Mouse (Mus musculus) 416B (cell line): ENCODE data around the gene Chrm5.
"Not testable (repeated sequence)": the region's sequence is repeated elsewhere in the genome, so short reads cannot be mapped to it uniquely, and the experiment has no call there.

Source experiments
- DNase-seq: peaks from one replicate; pipeline ENCODE4 v3.0.0; 2011; ENCODE audit warnings: low read depth

Chrm5 gene

DNA sequence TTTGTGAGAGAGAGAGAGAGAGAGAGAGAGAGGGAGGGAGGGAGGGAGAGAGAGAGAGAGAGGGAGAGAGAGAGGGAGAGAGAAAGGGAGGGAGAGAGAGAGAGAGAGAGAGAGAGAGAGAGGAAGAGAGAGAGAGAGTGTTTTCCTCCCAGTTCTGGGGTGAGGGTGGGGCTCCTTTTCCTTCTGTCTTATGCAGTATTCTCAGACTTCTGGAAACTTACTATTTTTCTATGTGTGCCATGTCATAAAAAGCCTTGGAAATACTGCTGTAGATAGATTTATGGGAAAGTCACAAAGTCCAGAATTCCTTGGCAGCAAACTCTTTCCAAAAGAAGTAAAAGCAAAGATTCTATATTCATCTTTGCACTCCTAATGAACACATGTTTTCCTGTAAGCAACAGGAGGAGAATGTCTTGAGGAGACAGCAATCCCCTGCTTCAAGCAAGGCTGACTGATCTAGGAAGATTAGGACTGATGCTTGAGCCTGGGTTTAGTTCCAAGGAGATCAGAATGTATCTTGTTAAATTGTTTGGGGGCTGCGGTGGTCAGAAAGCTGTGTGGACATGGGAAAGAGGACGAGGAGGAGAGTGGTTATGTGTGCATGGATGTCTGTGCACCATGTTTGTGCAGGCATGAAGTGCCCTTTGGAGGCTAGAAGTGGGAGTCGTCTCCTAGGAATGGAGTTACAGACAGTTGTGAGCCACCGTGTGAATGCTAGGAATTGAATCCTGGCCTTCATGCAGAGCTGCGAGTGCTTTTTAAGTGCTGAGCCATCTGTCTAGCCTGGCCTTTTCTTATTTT is 2.2 kb upstream of the Chrm5 start:
- no peak for DNase-seq

DNA sequence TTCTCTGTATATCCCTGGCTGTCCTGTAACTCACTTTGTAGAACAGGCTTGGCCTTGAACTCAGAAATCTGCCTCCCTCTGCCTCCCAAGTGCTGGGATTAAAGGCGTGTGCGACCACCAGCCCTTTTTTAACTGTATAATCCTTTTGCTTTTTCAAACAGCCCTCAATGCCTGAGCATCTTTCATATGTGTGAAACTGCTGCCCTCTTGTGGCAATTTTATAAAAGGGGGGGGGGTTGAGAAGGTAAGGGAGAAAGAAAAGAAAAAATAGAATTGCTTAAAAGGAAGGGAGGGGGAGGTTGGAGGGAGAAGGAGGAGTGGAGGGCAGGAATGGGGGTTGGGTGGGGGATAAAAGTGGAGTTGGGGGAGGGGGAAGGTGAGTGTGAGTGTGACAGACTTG is 995 bp upstream of the Chrm5 start:
- peak; percentile 73 for DNase-seq

DNA sequence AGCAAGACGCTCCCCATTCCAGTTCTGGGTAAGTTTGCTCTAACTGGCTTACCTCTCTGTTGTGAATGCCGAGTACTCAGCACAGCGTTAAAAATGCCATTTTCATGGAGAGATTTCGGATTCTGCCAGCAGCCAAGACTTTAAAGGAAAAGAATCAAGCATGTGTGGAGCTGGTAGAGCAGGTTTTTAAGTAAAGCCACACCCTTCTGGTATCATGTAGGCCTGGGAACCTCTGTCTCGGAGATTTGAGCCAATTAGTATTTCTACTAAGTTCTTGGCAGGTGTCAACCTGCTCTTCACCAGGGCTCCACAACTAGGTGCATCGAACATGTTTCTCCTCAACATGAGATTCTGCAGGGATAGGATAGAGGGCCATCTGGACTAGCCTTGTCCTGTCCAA is 4.0 kb downstream of the Chrm5 start:
- DNase-seq: no peak

DNA sequence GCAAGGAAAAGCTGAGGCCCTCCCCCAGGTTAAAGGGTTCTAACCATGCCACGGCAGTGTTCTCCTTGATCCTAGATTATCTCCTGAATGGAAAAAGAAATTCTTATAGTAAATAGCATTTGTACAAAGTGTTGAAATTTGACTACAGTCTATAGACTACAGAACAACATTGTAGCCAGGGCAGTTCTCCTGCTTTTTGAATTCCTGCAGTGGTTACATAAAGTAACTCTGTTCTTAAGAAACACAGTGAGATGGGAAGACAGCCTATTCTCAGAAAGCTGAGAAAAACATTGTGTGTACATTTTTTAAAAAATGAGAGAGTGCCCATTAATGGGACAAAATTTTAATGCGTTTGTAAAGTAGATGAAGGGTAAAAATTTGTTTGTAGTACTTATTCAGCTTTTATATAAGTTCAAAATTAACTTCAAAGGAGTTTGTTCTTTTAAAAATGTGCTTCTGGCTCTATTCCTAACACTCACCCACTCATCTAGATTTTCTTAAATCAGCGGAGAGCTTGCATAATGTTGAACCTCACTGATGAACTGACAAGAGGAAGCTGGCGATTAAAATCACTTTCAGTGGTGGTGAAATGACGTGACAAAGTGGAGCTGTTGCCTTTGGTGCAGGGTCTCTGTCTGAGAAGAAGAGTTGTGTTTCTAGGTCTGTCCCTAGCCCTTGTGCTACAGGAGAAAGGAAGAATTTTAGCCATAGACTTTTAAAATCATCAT is 5.4 kb downstream of the Chrm5 start:
- peak; percentile 28 for DNase-seq

DNA sequence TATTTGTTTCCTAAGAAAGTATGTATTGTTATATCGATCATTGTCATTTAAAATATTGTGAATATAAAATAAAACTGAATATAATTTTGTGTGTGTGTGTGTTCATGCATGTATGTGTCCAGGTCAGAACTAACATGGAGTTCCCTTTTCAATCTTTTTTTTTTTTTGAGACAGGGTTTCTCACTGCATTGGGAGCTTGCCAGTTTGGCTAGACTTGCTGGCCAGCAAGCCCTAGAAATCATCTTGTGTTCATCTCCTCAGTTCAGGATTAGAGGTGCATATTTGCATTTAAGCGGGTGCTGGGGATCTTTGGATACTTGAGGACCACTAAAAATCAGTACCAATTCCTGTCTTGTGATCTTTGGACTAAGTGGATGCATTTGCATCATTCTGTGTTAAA is 8.5 kb downstream of the Chrm5 start:
- DNase-seq: no peak

DNA sequence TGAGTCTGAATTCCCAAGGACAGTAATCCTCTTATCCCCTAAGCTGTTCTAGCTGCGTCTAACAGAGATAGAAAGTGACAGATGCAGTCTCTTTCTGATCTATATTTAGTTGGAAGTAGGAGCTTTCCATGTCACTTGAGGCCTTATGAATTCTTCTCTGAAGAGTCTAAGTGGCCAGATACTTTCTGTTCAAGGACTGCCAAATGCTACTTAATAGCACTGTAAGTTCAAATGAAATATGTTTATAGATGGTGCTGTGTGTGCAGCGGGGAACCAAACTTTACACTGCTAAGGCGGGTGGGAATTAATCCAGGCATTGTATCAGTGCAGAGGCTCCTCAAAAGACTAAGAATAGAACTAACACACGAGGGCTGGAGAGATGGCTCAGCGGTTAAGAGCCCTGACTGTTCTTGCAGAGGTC is 9.6 kb downstream of the Chrm5 start:
- no peak for DNase-seq

DNA sequence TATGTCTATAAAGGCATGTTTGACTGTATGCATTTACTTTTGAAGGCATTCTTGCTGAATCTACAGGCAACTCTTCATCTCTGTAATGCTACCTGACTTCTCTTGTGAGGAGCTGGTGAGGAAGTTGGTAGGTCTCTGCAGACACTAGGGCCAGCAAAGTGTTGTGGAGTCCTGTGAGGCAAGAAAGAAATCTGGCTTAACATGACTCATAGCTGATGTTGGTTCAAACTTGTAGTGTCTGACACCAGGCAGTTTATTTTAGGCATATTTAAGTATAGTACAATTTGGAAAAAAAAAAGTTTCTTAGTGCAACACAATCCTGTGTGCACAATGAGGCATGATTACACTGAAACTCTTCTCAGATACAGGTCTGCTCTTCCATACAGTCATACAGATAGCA is 11.0 kb downstream of the Chrm5 start:
- no peak for DNase-seq

DNA sequence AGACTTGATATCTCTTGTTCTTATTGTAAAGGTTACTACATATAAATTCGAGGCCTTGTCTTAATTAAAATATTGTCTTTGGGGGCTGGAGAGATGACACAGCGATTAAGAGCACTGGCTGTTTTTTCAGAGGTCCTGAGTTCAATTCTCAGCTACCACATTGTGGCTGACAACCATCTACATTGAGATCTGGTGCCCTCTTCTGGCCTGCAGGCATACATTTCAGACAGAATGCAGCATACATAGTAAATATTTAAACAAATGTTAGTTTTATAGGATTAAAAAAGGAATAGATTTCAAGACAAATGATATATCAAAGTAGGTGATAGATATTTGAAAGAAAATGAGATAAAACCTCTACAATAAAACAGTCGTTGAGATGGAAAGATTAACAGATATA is 20.0 kb downstream of the Chrm5 start:
- no peak for DNase-seq

DNA sequence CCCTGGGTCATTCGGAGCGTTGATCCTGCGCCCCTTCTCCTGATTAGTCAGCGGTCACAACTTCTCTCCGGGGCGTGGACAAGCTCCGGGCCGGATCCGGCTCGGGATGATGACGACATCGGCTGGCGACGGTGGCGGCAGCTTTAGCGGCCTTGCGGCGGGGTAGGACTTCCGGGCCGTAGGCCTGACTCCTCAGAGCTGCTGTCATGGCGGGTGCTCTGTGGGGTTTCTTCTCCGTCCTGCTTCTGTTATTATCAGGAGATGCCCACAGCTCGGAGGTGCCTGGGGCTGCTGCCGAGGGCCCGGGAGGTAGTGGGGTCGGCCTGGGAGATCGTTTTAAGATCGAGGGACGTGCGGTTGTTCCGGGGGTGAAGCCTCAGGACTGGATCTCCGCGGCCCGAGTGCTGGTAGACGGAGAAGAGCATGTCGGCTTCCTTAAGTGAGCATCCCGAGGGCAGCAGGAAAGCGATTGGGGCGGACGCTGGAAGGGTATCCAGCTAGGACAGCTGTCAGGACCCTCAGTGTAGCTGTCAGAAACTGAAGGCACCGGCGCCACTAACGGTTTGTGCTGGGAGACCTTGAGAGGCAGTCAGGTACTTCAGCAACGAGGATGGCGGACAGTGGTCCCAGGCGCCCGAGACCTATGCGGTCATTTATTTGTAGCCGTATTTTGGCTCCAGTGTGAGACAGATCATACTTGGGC is 25.6 kb downstream of the Chrm5 start, which contains the start of gene Emc7:
TSS of gene Emc7 (plus strand) at position 136 of the 703 bp plus-strand sequence.
- DNase-seq: peak; percentile 96

DNA sequence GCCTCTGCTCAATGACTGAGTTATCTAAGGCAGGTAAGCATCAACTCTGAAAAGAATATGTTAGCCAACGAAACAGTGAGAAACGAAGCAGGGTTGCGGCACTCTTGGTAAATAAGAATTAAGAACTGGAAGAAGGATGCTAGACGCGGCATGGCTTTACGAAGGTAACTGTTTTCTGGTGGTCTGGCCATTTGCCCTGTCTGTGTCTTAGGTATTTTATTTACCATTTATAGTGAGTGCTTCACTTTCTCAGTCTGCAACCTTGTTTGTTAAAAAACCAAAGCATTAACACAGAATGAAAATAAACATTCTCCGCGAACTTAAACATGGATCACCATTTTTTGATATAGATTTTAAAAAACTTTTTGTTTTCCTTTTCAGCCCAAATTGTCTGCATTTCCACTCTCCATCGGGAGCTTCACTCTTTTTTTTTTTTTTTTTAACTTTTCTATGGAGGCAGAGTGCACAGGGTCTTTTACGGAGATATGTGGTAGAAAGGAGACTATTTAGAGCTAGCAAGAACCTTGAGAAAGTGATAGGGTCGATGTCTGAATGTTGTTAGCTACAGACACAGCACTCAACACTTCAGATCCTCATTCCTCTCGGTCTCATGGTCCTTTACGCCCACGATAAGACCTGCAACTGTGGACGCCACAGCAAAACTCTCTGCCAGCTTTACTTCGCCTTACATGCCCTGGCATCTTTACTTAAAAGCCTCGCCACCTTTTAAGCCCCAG is 26.3 kb downstream of the Chrm5 start:
- DNase-seq: no peak

DNA sequence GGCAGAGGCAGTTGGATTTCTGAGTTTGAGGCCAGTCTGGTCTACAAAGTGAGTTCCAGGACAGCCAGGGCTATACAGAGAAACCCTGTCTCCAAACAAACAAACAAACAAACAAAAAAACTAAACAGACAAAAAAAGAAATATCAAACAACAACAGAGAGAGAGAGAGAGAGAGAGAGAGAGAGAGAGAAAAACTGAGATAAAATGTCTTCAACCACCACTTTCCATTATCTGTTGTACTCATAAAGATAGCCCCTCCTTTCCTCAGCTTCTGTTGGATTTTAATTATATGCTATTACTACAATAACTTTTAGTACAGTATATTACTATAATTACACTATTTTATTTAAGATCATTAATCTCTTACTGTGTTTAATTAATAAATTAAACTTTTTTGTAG is 28.1 kb downstream of the Chrm5 start:
- not testable (repeated sequence) for DNase-seq

DNA sequence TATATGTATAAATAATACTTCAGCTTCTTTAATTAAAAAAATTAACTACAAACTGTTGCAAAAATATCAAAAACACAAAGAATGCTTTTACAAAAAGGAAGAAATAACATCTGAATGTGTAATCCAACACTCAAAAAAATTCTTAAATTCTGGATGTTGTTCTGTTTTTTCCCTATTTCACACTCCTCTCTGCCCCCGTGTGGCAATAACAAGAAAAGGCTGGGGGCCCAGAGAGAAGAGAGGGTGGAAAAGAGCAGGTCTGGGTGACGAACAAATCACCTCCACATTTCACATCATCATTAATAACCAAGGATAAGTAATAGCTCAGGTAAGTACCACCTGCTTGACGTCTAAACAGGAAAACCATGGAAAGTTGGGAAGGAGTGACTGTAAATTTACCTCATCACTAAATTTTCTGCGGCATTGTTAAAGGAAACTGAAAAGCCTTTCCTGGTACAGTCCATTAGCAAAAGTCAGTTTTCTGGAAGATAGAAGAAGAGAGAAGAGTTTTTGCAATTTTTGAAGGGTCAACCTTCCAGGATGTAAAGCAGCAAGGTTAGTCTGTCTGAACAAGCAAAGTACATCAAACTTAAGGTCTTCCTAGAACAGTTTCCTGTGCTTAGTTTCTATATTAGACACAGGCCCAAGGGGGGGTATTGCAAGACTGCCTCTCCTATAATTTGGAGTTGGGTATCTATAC is 30.8 kb downstream of the Chrm5 start:
- peak; percentile 65 for DNase-seq

DNA sequence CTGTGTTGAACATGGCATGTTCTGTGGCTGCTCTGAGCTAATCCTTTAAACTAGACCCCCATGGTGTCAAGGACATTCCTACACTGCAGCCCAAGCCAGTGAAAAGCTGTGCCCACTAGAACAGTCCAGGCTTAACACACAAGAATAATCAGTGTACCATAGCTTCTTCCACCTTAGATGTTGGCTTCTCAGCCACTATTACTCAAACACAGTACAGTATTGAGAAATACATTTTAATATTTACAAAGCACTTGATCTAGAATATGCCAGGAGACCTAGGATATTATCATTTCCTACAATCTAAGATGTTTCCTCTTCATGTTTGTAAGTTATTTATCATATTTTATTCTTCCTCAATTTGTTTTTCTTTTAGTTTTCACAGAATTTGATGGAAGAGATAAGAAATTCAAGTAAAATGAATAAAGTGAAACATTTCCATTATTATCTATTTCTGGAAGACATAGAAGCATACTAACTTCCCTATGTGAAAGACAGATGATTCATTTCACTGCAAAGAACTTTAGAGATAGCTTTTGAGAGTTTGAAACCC is 32.0 kb downstream of the Chrm5 start:
- peak; percentile 52 for DNase-seq

DNA sequence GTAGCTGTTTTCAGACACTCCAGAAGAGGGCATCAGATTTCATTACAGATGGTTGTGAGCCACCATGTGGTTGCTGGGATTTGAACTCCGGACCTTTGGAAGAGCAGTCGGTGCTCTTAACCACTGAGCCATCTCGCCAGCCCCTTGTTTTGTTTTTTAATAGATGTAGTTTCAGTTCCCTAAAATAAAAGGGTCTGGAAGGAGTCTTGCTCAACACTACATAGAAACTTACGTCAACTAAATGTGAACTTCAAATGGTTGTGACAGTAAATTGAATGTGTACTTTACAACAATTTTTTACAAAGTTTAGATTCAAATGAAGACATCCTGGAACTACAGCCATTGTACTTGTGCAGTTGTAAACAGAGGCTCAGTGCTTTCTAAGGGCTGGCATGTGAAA is 32.5 kb downstream of the Chrm5 start:
- DNase-seq: not testable (repeated sequence)

DNA sequence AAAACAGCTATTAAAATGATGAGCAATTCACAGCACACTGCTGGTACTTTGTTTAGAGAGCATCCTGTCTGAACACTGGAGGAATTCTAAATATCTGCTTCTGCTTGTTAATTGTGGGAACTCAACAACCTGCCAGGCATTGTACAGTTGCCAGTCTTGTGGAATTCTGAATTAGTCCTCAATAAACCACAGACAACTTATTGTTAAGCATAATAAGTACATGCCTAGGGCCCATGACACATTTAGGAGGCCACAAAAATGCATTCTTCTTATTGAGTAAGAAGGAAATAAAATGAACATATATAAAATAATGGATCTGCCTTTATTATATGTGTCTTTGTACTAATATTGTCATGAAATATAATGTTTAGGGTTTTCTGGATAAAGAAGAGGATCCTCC is 35.1 kb downstream of the Chrm5 start:
- DNase-seq: no peak

DNA sequence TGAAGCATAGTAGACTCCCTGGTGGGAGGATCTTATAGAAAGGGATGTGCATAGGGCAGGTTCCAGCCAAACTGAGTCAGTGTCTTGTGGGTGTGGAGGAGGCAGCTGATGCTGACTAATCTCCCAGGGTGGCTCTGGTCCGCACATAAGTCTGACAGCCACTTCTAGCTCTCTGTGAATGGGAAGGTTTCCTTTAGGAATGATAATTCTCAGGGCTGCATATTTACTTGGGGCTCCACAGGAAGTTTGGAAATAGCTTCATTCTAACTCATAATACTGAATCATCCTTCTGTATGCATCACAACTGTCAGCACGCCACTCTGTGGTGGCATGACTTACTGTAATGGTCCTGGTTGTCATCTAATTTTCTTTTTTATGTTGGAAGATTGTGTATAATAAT is 37.1 kb downstream of the Chrm5 start:
- DNase-seq: peak; percentile 44

DNA sequence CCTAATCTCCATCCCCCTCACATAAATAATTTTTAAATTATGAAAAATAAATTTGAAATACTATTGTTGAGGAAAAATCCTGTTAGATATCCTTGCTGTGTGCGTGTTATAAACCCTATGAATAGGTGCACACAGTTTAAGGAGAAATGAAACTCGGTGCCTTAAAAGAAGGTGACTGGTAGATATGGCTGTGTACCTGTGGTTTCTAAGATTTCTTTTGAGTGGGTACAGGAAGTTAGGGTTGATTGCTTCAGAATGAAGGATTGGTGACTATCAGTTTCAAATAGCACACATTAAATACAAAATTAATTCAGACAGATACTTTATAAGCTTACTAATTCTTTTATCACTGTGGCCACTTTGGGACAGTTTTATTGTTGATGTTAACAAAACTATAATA is 43.0 kb downstream of the Chrm5 start:
- no peak for DNase-seq

DNA sequence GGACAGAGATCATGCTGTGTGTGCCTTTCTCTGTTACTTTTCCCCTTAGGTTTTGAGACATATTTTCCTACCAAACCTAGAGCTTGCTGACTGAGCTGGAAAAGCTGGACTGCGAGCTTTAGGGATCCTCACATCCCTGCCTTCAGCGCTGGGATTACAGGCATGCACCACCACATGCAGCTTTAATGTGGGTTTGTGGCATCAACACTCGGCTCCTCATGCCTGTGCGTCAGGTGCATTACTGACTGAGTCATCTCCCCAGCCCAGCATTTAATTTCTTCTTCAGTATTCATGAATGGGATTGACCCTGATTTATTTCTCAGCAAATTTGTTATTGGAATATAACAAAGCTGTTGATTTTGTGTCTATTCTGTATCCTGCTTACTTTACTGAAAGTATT is 44.3 kb downstream of the Chrm5 start:
- DNase-seq: no peak

DNA sequence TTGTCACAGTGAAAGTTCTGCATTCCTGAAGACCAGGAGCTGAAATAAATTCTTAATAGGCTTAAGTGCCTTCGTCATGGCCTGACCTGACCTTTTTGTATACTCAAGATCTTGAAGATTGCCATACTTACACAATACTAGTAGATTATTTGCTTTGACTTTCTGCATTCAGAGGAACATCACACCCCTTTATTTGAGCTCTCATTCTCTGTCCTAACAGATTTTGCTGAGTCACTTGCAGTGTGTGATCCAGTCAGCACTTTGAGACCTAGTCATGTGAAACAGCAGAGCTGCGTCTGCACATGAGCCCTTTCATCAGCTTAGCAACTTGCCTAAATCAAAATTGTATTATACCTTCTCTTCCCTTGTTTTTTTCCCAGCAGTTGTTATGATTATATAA is 47.2 kb downstream of the Chrm5 start:
- DNase-seq: peak; percentile 67

DNA sequence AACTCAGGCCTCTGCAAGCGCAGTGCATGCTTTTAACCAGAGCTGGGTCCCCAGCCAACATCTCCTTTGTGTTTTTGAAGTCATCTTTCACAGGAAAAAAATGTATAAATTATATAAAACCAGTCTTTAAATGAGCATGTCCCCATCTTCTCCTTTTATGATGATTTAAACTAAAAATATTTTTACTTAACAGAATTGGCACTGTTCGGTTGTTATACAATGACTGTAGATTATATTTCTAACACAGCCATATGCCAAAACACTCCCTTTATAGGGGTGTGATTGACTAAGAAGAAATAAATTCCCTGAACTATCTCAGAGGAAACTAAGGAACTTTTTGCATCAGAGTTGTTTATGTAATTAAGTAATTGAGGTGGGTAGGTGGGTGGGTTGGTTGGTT is 48.0 kb downstream of the Chrm5 start:
- DNase-seq: no peak

DNA sequence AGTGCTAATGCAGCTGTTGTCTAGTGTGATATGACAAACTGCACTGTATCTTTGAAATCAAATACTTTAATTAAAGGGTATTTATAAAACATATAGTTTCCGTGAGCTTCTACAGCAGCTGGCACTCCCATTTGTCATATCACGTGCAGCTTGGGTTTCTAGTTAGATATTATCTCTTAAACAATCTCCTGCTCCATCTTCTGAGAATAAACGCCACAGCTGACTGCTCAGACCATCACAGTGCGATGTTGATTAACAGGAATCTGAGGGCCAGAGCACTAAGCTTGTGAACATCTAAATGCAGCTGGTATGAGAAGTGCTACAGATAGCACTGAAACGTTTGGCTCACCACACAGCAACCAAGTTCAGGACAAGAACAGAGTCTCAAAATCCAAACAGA is 50.2 kb downstream of the Chrm5 start:
- DNase-seq: no peak
